Mouse (Mus musculus) spleen, adult 2 months (tissue): ENCODE measurements around the gene Lamc2.

Experiments
- CTCF ChIP-seq: fragments of 200-500 bp; IDR thresholded peaks from 2 replicates; pipeline ENCODE4 v1.5.1; 2011; ENCODE audit warnings: mild to moderate bottlenecking, inconsistent platforms; ENCODE audit not compliant: insufficient read depth, insufficient read length, insufficient replicate concordance; ENCODE audit errors: extremely low read depth
- POLR2A ChIP-seq: fragments of 200-500 bp; IDR thresholded peaks from 2 replicates; pipeline ENCODE4 v1.6.1; 2011; ENCODE audit warnings: low read depth, low read length, inconsistent platforms

GRCm38 (mm10) chr1:153107866-153108265 lies 78.4 kb downstream of the Lamc2 start:
- TF ChIP-seq CTCF (no peak), POLR2A (no peak)
